Mouse (Mus musculus): Measurements from ENCODE around the gene Atp7a.

- TF ChIP-seq CTCF (IDR thresholded peaks at IDR 0.05; ENCODE audit: low read depth, low read length) (no peak), POLR2A (IDR thresholded peaks at IDR 0.05; ENCODE audit: insufficient read depth, low read length) (no peak)
These were observed 16.3 kb upstream of the Atp7a start for GRCm38 (mm10) chrX:106010762-106011161.
